Mouse (Mus musculus) olfactory bulb, adult 2 months (tissue): Measurements from ENCODE around the gene Mrap.

Source experiments
- CTCF ChIP-seq: fragments of 200-500 bp; IDR thresholded peaks from 2 replicates; pipeline ENCODE4 v1.5.1; 2012; ENCODE audit warnings: low read depth, mild to moderate bottlenecking, low read length, moderate library complexity; ENCODE audit not compliant: insufficient read depth
- POLR2A ChIP-seq: fragments of 200-500 bp; IDR thresholded peaks from 2 replicates; pipeline ENCODE4 v1.6.1; 2012; ENCODE audit warnings: mild to moderate bottlenecking, low read depth, low read length, moderate library complexity; ENCODE audit not compliant: insufficient read depth

DNA sequence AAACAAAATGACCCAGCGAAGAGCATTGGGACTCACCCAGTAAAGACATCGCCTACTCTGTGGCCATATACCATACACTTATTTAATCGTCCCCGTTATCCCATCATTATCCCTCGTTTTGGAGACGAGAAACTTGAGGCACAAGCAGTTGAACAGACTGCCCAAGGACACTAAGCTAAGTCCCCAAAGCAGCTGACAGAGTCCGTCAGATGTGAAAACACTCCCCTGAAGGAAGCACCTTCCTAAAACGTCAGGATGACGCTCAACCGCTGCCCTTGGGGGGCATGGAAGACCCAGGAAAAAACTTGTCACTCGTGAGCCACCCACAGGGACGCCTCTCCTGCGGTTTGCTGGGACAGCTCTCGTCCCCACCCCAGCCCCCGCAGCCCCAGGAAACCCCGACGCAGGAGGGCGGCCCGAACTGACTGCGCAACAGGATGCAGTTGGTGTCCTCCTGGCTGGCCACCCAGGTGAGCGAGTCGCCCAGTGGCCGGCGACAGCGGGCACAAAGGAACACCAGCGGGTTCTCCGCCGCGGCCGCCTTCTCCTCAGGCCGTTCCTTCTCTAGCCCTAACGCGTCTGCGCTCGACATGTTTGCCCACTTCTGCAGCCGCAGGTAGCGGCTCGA, 11.3 kb upstream of the Mrap start:
- TF ChIP-seq CTCF (no peak), POLR2A (no peak)
